Mouse (Mus musculus) cerebellum, postnatal 14 days (tissue): ENCODE measurements at regions not wholly inside any gene's neighbourhood (a gene's known extent, or its start where the extent isn't known, plus 50 kb on each side); places are given as distances from the start of the nearest gene placed in this dataset.

ENCODE experiments used
- DNase-seq, 2 experiments: peaks; one replicate each; pipeline ENCODE4 v3.0.0; 2021; ENCODE audit warnings: mixed read lengths in 2 of 2

GRCm38 (mm10) chr4:34105251-34105650, 55.3 kb upstream of the Spaca1 start:
- DNase-seq: peak; percentile 59 to 72

- no peak for DNase-seq
Measured at GRCm38 (mm10) chr4:34114323-34114722, 64.3 kb upstream of the Spaca1 start.

GRCm38 (mm10) chr4:34117086-34117485, 67.1 kb upstream of the Spaca1 start:
- DNase-seq: no peak

- DNase-seq: no peak
Measured at GRCm38 (mm10) chr4:34122959-34123520, 73.0 kb upstream of the Spaca1 start.

DNA sequence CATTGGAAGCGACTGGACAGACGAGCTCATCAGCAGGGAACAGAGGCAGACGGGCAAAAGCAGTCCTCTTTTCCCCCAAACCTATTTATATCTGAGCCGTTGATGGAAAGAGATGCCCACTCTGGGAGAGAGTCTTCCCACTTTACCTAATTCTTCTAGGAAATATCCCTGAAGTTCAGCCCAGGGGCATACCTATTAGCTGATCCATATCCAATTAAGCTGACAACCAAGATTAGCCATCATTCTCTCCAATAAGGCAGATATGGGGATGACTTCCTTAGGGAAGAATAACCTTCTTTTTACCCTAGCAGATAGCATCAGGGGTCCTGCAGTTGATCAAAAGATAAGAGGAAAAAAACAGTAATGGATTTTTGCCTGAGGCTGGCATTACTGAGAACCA, 78.2 kb upstream of the Spaca1 start:
- DNase-seq: no peak

GRCm38 (mm10) chr4:34146133-34146867, 96.3 kb upstream of the Spaca1 start:
- peak in 1 of 2 experiments; percentile 2 for DNase-seq

DNA sequence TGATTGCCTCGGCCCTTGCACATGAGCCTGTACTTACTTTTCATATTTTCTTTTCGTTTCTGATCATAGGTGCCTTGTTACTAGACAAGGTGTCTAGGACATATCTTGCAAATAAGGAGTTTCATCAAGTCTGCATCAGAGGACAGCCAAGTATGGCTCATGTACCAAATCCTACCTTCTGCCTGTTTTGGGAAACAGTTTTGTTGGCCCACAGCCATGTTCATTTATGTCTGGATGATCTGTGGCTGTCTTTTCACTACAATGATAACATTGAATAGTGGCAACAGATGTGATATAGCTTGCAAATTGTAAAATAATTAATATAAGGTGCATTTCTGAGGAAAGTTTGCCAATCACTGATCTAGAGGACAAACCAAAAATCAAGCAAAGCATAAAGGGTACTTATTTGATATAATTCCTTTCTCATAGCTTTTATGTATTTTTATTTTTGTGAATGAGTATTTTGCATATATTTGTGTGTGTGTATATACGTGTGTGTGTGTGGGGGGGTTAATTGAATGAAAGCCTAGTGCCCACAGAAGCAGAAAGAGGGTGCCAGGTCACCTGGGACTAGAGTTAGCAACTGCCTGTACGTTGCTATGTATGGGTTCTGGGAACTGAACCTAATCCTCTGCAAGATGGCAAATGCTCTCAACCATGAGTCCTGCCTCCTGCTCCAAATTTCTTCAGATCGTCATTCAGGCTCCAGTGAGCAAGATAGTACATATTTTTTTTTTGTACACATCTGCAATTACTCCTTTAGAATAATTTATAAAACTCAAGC, 99.2 kb upstream of the Spaca1 start:
- DNase-seq: peak; percentile 52 to 54

DNA sequence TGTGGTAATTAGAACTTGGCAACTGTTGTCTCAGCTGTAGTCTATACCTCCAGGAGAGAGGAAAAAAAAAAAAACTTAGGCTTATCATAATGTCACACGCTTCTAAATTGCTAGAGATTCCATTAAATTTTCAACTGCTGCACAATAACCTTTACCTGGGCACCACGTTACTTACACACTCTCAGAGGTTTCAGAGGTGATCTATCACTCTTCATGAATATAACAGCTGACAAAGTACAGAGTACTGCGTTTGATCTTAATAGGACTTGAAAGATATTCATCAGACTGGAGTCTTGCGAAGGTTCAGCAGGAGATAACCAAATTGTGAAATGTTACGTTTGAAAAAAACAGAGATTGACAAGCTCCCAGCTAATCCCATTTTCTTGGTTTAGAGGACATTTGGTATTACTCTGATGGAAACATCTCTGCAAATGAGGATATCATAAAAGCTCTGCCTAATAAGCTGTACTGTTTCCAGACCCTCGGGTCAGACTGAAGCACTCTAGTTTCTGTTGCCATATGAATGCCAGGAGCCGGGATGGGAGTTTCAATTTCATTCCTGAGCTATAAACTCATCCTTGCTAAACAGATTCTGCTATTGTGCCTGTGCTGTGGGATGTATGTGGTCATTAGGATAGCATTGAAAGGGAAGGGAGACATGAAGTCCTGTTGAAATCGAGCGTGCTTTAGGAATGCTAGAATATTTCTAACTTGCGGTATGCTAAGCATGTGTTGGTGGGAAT, 101.8 kb upstream of the Spaca1 start:
- DNase-seq: peak in 1 of 2 experiments; percentile 15

- DNase-seq: no peak
Measured at GRCm38 (mm10) chr4:34155501-34155900, 105.5 kb upstream of the Spaca1 start.

GRCm38 (mm10) chr4:34157818-34158511, 108.0 kb upstream of the Spaca1 start:
- no peak for DNase-seq

DNA sequence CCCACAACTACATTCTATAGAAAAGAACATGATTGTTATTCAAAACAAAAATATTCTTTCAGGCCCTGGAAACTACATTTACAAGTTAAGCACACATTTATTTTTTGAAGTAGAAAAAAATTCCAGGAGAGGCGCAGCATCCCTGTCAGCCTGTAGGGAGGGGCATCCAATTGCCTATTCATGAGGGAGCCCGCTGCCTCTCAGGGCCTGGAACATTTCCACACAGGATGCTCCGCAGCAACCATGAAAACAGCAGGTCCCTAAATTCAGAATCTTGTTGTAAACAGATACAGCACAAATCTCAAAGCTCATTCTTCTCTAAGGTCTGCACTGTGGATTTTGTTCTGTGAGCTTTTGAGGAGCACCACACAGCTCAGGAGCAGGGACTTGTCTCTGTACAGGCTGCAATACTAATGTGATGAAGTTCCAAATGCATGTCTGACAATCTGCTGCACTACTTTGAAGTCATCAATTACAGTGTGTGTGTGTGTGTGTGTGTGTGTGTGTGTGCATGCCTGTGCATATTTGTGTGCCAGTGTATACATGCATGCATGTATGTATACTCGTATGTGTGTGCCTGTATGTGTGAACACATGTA, 121.4 kb upstream of the Spaca1 start:
- DNase-seq: peak in 1 of 2 experiments; percentile 11

DNA sequence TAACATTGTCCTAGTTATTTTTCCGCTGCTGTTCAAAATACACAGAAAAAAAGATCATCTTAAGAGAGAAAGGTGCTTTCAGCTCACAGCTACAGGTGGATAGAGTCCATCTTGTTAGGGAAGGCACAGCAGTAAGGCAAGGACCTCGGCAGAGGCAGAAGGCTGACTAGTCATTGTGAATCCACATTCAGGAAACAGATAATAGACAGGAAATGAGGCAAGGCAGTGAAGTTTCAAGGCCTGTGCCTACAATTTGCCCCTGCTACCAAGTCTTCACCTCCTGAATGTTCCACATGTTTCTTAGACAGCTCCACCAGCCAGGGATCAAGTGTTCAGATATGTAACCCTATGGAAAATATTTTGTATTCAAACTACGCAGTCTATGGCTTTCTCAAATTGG, 122.0 kb upstream of the Spaca1 start:
- DNase-seq: no peak

- DNase-seq: no peak
Measured at GRCm38 (mm10) chr4:34177421-34177820, 127.4 kb upstream of the Spaca1 start.

- no peak for DNase-seq
Measured at GRCm38 (mm10) chr4:34186522-34186921, 136.5 kb upstream of the Spaca1 start.

DNA sequence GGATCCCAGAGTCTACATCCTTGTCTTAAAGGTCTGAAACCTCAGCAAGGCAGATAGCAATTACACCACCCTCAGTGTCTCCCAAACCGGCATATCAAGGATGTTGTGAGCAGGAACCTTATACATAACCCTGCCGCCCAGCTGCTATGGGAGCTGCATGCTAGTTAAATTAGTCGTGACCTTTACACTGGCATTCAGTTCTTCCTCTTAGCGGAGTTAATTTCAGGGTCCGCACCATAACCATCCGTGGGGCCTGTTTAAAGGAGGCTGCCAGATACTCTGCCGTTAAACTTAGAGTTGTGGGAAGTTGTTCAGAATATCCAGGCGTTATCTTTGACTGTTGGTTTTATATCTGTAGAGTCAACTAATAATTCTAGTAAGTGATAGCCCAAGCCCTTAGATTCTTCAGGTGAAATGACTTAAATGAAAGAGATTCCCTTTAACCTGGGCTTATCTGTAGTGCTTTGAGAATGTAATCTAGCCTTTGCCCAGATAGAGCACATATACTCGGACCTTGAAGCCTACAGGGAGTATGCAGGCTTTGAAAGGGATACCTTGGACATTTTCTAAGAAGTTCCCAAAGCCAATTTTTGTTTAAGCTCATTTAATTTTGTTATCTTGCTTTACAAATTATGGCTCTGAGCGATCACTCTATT, 153.3 kb upstream of the Spaca1 start:
- DNase-seq: no peak

DNA sequence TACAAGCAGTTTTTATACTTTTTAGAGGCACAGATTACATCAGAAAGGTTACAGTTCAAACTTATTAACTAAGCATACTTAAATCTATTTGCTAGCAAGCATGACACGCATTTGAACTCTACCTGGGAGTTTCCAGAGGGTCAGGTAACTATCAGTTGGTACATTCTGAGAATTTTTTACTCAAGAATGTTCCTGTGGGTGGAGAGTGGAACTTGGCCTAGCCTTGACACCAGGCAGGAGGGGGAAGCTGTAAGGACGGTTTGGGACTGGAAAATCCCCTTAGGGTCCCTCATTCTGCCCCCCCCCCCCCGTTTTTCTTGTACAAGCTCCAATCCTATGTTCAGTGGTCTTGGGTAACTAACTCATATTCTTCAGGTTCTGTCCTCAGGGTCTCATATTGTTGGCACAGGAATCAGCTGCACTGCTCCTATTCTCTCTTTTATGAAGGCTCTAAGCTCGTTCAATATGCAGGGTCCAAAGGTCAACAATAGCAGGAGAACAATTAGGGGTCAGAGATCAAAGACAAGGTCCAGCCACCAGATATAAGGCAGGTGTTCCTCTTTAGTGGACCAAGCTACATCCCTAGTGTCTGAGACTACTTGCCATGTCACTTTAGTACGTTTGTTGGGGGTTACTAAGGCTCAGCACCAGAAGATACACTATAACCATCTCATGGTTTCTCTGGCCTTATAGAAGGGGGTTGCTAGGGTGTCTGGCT, 159.3 kb upstream of the Spaca1 start:
- no peak for DNase-seq

DNA sequence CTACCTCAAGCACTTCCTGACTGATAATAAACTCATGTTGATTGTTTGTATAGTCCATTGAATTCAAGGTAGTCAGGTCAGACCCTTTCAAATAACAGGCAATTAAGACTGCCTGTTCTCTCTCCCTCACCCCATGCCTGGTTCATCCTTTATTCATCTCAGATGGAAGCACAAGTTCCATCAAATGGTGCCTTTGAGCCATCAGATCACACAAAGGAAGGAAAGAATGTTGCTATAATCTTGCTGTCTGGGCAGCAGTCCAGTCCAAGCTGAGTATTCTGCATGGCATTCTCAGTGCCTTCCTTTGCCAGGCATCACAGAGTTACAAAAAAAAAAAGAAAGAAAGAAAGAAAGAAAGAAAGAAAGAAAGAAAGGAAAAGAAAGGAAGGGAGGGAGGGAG, 163.7 kb upstream of the Spaca1 start:
- no peak for DNase-seq

GRCm38 (mm10) chr4:34214346-34214745, 164.4 kb upstream of the Spaca1 start:
- no peak for DNase-seq

DNA sequence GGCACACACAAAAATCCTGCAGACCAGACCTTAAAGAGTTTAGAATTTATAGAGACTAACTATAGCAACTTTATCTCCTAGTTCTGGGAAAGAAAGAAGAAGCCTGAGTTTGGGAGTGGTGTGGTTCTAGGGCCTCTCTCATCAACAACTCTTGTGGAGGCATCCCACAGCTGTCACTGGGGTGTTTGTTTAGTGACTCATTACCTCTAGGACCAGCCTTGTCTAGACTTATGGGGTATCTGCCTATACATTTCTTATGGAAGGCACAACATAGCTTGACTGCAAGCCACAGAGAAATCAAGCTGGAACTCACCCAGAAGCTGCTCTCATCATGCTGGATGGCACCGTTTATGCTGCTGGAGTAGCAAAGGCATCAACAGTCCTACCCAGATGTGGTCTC, 171.9 kb upstream of the Spaca1 start:
- no peak for DNase-seq

GRCm38 (mm10) chr4:34226089-34226840, 176.3 kb upstream of the Spaca1 start:
- DNase-seq: peak; percentile 40 to 64
